Mouse (Mus musculus): ENCODE measurements around the gene Mrtfb.

Mrtfb gene

DNA sequence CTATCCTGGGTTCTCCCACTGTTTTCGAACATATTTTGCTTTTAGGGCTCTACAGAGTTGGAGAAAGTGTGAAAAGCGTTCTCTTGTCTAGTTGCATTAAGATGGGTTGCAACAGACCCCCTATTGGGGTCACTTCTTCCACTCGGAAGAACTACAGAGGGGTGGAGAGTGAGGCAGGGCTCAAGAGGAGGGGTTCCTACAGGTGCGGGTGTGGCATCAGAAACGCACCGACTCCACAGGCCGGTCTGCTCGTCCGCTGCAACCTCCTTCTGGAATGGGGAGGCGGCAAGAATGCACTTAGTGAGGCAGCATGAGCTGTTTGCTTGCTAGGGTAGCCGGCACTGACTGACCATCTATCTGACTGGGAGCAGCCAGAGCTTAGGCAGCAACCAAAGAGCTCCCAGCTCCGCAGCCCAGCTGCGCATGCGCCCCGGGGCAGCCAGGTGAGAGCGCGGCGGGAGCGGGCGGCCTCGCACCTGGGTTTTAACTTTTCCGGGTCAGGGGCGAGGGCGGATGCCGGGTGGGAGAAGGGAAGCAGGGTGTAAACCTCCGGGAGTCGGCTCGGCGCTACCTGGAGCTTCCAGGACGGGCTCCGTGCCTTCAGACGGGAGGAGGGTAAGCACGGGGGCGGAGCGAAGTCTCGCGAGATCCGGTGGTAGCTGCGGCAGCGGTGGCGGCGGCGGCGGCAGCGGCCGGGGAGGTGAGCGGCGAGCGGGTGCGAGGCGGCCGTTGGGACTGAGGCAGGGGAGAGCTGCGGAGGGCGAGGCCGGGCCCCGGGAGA lies at the start of gene Mrtfb:
Mrtfb (plus strand) TSS at position 627 of the 781 bp plus-strand sequence.
- TF ChIP-seq GATA4 (IDR thresholded peaks at IDR 0.05; ENCODE audit: insufficient replicate concordance, low read length), result no peak

- TF ChIP-seq GATA4 (IDR thresholded peaks at IDR 0.05; ENCODE audit: insufficient replicate concordance, low read length), result no peak
These were observed 48.6 kb upstream of the Mrtfb start for GRCm38 (mm10) chr16:13207649-13208048.

- TF ChIP-seq GATA4 (IDR thresholded peaks at IDR 0.05; ENCODE audit: insufficient replicate concordance, low read length), result no peak
These were observed 48.2 kb upstream of the Mrtfb start for GRCm38 (mm10) chr16:13208087-13208486.

DNA sequence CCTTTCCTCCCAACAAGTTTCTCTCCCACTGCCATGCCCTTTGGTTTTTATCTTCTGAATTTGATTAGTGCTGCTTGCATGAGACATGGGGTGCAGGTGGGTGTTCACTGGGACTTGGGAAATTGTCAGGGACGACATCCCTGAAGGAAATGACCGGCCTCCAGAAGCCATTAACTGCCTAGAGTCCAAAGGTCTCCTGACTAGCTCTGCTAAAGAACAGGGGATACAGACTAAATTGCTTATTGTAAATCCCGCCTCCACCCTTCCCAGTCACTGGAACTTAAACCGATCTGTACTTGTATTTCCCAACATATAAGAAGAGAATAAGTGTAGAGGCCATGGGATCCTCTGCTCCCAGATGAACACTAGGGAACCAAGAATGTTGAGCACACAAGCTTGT lies 43.5 kb upstream of the Mrtfb start:
- no peak for TF ChIP-seq GATA4 (IDR thresholded peaks at IDR 0.05; ENCODE audit: insufficient replicate concordance, low read length)

- no peak for TF ChIP-seq GATA4 (IDR thresholded peaks at IDR 0.05; ENCODE audit: insufficient replicate concordance, low read length)
These were observed 39.9 kb upstream of the Mrtfb start for GRCm38 (mm10) chr16:13216116-13216952.

DNA sequence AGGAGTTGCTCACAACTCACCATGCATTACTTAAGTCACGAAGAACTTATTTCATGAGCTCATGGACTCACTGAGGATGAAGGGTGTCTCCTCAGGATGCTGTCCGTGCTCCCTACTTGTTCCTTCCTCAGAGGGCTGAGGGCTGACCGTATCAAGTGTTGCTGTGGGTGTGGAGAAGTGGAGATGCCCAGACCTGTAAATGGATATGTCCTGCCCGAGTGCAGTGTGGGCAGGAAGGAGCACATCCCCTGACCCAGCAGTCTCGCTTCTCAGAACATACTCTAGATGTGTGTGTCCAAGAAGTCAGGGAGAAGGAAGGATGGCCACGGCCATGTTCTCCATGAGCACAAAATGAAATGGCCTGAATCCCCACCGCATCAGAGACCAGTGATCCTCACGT lies 38.3 kb upstream of the Mrtfb start:
- TF ChIP-seq GATA4 (IDR thresholded peaks at IDR 0.05; ENCODE audit: insufficient replicate concordance, low read length), result no peak

DNA sequence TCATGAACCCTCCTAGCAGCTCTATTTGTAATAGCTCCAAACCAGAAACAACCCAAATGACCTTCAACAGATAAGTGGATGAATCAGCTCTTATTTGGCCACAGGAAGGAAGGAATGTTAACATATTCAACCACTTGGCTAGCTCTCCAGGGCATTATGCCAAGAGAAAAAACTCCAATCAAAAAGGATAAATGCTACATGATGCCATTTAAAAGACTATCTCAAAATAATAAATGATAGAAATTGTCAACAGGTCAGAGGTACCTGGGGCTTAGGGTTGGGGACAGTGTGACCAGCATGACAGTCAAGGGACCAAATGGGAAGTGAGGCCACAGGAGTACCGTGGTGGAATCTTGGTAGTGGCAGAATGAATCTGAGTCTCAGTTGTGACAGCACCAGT lies 34.8 kb upstream of the Mrtfb start:
- peak; percentile 46; the same call in 1 of the 2 replicates for TF ChIP-seq GATA4 (IDR thresholded peaks at IDR 0.05; ENCODE audit: insufficient replicate concordance, low read length)

DNA sequence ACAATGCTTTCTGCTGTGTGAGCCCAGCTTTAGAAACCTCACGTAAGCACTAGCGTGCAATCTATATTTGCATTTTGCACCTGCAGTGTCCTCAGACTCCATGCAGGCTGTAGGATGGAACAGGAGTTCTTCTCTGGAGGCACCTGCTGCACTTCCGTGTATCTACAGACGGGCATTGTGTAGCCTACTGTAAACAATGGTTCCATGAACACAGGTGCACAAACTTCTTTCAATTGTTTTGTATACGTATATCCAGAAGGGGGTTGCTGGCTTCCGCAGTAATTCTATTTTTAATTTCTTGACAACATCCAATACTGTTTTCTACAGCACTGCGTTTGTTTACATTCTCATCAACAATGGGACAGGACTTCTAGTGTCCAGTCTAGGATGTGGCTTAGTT lies 24.2 kb upstream of the Mrtfb start:
- TF ChIP-seq GATA4 (IDR thresholded peaks at IDR 0.05; ENCODE audit: insufficient replicate concordance, low read length), result no peak

DNA sequence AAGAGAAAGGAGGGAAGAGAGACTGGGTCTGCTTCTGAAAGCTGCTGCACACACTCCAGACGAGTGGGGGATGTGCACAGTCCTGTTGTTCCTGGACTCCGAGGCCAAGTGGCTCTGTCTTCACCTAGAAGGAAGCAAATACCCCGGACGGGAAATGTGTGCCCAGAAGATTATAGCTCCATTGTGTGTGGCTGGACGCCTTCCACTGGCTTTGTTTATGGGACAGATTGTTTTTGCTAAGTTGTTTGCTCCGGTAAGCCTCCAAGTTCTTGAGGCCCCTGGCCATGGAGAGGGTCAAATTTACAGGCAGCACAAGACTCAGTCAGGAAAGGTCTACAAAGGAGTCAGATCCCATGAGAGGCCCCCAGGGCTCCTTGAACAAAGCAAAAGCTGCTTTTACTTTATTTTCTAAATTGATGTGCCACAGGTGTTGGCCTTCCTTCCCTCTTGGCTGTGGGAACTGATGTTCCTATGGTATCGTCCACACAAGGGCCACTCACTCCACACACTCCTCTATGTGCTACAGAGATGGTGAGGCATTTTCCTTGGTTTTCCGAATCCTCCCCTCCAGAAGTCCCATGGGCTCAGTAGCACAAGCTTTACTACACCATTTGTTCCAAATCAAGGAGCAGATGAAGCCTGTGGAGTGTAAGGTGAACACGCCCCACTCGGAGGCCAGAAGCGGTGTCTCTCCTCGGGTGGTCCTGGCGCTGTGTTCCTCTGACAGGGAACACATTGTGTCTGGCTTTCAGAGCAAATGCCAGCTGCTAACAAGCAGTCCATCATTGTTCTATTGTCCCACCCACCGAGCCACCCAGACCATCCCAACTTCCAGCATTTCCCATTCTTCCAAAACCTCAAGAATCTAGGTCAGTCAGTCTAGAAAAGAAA lies 23.1 kb upstream of the Mrtfb start:
- TF ChIP-seq GATA4 (IDR thresholded peaks at IDR 0.05; ENCODE audit: insufficient replicate concordance, low read length), result peak; percentile 75; the same call in 1 of the 2 replicates

DNA sequence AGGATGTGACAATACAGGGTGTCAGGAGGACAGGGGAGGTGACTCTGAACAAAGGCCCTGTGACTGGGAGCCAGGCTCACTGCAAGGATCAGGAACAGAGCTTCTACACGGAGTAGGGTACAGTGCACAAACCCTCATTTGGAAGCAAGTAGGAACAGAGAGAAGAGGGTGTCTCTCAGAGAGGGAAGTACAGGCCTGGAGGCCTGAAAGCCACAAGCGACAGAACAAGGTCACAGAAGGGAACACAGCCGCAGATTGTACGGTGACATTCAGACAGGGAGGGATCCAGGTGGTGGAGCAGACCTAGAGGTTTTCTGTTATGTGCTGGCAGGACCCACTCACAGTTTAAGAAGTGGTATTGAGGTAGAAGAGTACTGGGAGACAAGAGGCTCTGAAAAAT lies 17.2 kb upstream of the Mrtfb start:
- TF ChIP-seq GATA4 (IDR thresholded peaks at IDR 0.05; ENCODE audit: insufficient replicate concordance, low read length), result no peak

DNA sequence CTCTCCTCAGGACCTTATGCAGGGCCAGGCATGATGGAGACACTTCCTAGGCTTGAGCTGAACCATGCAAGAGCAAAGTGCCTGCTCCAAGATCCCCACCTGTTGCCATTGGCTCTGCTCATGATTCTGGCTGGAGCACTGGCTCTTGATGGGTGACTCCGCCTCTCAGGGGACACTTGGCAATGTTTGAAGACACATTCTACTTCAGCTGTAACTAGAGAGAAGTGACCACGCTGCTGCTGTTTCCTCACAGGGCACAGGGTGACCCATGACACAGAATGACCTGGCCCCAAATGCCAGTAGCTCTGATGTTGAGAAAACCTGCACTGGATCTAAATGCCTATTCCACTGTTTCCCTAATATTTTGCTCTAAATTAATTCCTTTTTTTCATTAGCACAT lies 16.7 kb upstream of the Mrtfb start:
- TF ChIP-seq GATA4 (IDR thresholded peaks at IDR 0.05; ENCODE audit: insufficient replicate concordance, low read length), result no peak

- no peak for TF ChIP-seq GATA4 (IDR thresholded peaks at IDR 0.05; ENCODE audit: insufficient replicate concordance, low read length)
These were observed 16.0 kb upstream of the Mrtfb start for GRCm38 (mm10) chr16:13240326-13240725.

GRCm38 (mm10) chr16:13245658-13246057 lies 10.6 kb upstream of the Mrtfb start:
- no peak for TF ChIP-seq GATA4 (IDR thresholded peaks at IDR 0.05; ENCODE audit: insufficient replicate concordance, low read length)

DNA sequence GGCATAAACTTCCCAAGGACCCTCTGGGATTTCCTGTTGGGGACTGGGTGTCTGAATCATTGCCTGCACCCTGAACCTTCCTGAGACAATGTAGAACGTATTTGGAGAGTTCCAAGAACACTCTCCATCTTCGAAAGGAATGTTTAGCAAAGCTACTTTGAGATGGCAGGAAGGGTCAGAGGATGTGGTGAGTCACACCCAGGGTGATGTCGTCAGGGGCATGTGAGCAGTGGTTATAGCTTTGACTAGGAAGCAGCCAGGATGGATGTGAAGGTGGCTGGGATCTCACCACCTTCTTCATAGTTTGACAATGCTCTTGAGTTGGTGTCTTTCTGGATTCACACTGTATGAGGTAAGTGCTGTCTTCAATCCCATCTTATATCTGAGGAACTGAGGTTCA lies 9.4 kb upstream of the Mrtfb start:
- no peak for TF ChIP-seq GATA4 (IDR thresholded peaks at IDR 0.05; ENCODE audit: insufficient replicate concordance, low read length)

GRCm38 (mm10) chr16:13250061-13250460 lies 6.2 kb upstream of the Mrtfb start:
- TF ChIP-seq GATA4 (IDR thresholded peaks at IDR 0.05; ENCODE audit: insufficient replicate concordance, low read length), result no peak

Measured in liver, adult (tissue).